Mouse (Mus musculus): ENCODE results near the gene Wdr47. TPM values are rescaled to one million over a fixed set of nuclear protein-coding genes. Genes with fewer than 3 reads are reported as not detected.
A peak's percentile ranks its signal among the peaks of the same experiment; 100 is the strongest.
"Not testable (repeated sequence)": the region's sequence is repeated elsewhere in the genome, so short reads cannot be mapped to it uniquely, and the experiment has no call there.

Wdr47 gene
- total and polyA plus RNA-seq, 2 experiments from 2014 or later, result 90.1 to 107 TPM

DNA sequence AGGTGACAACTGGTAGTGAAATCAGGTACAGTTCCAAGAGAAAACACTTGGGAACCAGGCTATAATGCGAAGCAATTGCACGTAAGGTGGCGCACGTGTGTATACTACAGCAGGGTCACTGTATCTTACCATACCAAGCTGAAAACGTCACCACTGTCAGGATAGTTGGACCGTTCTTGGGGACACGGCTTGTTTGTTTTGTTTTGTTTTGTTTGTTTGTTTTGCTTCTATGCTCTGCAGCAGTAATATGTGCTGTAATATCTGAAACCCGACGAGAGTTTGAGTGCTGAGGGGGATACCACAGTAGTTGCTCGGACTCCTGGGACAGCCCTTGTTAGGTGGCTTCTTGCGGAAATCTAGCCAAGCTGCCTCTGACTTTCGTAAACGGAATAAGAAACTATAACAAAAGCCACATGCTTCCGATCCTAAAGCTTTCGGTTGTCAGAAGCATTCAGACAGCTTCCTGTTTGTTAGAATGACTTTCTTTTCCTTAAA, 28.3 kb upstream of the Wdr47 start:
- Histone ChIP-seq H3K4me1 (ENCODE audit: insufficient read depth) (no peaks in the 10 kb centered on the region), H3K27ac (ENCODE audit: low read depth, low read length) (peak overlapping the region; percentile 77), H3K27me3 (ENCODE audit: insufficient read depth, low read length) (no peaks in the 10 kb centered on the region), H3K9me3 (ENCODE audit: low read length) (no peaks in the 10 kb centered on the region), H3K36me3 (ENCODE audit: insufficient read depth) (peaks cover 22% of the 10 kb centered on the region), H3K4me3 (ENCODE audit: low read depth, low read length) (peak overlapping the region; percentile 83), H3K4me2 (ENCODE audit: low read depth) (peak overlapping the region; percentile 77), H3K9ac (peak overlapping the region; percentile 33; the same call in 1 of the 2 replicates)
- ATAC-seq (peak; percentile 69), DNase-seq (no peak)
- 4% methylated on average over 15 of the region's 15 CpGs for WGBS
- peak; percentile 66 for TF ChIP-seq CTCF (IDR thresholded peaks at IDR 0.05; ENCODE audit: low read depth)

DNA sequence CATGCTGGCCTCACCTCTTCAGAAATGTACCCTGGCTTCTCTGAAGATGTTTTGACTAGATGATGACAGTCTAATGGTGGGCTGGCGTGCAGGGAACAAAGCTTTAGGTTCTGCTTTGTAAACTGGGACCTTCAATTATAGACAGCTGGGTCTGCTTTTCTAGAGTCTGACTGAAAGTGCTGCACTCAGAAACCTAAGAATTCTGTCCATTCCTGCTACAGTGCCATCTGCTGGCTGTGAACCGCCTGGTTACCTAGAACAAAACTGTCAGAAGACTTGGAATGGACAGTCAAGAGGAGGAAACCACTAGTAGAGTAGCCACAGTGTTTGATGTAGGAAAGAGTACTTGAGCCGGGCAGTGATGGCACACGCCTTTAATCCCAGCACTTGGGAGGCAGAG, 27.8 kb upstream of the Wdr47 start:
- Histone ChIP-seq H3K9me3 (ENCODE audit: low read length) (no peaks in the 10 kb centered on the region), H3K27me3 (ENCODE audit: insufficient read depth, low read length) (no peaks in the 10 kb centered on the region), H3K4me3 (ENCODE audit: low read depth, low read length) (peak overlapping the region; percentile 83), H3K27ac (ENCODE audit: low read depth, low read length) (peak overlapping the region; percentile 77), H3K36me3 (ENCODE audit: insufficient read depth) (peaks cover 19% of the 10 kb centered on the region), H3K9ac (peak overlapping the region; percentile 33; the same call in 1 of the 2 replicates), H3K4me2 (ENCODE audit: low read depth) (peak overlapping the region; percentile 77), H3K4me1 (ENCODE audit: insufficient read depth) (no peaks in the 10 kb centered on the region)
- TF ChIP-seq CTCF (IDR thresholded peaks at IDR 0.05; ENCODE audit: low read depth), result peak; percentile 82
- ATAC-seq (peak; percentile 32; the same call in 1 of the 2 replicates), DNase-seq (peak; percentile 87)
- WGBS, result 13% methylated on average over 4 of the region's 4 CpGs

DNA sequence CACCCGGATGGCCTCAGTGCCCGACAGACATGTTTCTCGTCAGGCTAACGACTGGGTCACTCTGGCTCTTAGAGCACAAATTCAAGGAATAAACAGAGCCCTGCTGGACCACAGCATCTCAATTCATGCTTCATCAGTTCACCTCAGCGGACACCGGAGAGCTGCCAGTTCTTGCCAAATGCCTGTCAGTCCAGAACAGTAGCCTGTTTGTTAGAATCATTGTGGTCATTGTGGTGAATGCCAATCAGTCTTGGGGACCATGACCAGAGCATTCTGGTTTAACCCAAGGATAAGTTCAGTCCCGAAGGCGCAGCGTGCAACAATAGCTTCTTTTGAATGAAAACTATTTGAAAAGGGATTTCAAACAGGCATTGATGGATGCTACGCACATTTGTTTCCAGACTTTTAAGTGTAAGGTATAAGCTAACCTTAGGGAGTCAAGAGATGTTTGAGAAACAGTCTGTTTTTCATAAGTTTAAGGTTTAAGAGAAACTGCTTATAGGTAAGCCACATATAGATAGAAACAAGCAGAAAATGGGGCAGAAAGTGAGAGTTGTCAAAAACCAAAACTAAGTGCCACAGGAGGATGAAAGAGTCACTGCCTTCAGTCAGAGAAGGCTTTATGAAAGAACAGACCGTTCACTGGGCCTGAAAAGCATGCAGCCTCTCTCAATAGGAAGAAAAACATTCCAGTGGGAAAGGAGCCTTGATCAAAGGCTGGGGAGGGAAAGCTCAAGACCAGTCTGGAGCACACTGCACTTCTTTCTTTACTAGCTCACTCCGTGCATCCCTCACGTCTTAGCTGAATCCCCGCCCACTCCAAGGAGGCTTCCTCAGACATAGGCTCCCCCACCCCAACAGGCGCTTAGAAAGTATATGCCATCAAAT, 22.8 kb upstream of the Wdr47 start:
- H3K27ac ChIP-seq (ENCODE audit: low read depth, low read length), result peak overlapping the region; percentile 41; the same call in 1 of the 2 replicates
- ATAC-seq (no peak; the same call in 1 of the 2 replicates), DNase-seq (peak; percentile 44)
- no peaks in the 10 kb centered on the region for H3K36me3 ChIP-seq (ENCODE audit: insufficient read depth)
- WGBS, result 8% methylated on average over 15 of the region's 15 CpGs
- peaks cover 8% of the 10 kb centered on the region; the same call in 1 of the 2 replicates for H3K4me1 ChIP-seq (ENCODE audit: insufficient read depth)
- no peaks in the 10 kb centered on the region for H3K27me3 ChIP-seq (ENCODE audit: insufficient read depth, low read length)
- no peaks in the 10 kb centered on the region for H3K9me3 ChIP-seq (ENCODE audit: low read length)
- no peak for TF ChIP-seq CTCF (IDR thresholded peaks at IDR 0.05; ENCODE audit: low read depth)
- no peak overlapping the region for H3K4me3 ChIP-seq (ENCODE audit: low read depth, low read length)
- no peak overlapping the region for H3K4me2 ChIP-seq (ENCODE audit: low read depth)
- H3K9ac ChIP-seq, result no peak overlapping the region

DNA sequence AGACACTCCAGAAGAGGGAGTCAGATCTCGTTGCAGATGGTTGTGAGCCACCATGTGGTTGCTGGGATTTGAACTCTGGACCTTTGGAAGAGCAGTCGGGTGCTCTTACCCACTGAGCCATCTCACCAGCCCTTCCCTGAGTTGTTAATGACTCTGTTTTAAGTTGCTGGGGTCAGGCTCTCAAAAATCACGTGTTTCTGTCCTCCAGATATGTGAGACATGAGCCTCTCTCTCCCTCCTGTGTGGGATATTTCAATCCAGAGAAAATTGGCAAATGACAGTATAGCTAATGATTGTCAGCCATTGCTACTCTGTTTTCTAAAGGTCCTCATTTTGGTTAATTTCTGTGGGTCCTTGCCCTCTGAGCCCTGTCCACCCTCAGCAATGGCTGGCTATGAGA, 21.4 kb upstream of the Wdr47 start:
- not testable (repeated sequence) for H3K4me2 ChIP-seq (ENCODE audit: low read depth); H3K4me3 ChIP-seq (ENCODE audit: low read depth, low read length); H3K36me3 ChIP-seq (ENCODE audit: insufficient read depth); ATAC-seq; H3K4me1 ChIP-seq (ENCODE audit: insufficient read depth); H3K9ac ChIP-seq; H3K9me3 ChIP-seq (ENCODE audit: low read length); H3K27me3 ChIP-seq (ENCODE audit: insufficient read depth, low read length); DNase-seq; H3K27ac ChIP-seq (ENCODE audit: low read depth, low read length)
- WGBS, result 67% methylated on average over 2 of the region's 3 CpGs

DNA sequence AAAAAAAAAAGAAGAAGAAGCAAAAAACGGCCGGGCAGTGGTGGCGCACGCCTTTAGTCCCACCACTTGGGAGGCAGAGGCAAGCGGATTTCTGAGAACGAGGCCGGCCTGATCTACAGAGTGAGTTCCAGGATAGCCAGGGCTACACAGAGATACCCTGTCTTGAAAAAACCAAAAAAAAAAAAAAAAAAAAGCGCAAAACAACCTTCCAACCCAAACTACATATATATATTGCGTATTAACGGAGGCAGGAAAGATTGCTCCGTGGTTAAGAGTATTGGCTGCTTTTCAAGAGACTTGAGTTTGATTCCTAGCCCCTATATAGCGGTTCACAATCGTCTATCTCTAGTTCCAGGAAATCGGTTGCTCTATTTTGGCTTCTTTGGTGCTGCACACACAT, 20.3 kb upstream of the Wdr47 start:
- Histone ChIP-seq H3K4me3 (ENCODE audit: low read depth, low read length) (no peak overlapping the region), H3K27ac (ENCODE audit: low read depth, low read length) (no peak overlapping the region), H3K9me3 (ENCODE audit: low read length) (no peaks in the 10 kb centered on the region), H3K36me3 (ENCODE audit: insufficient read depth) (no peaks in the 10 kb centered on the region), H3K4me2 (ENCODE audit: low read depth) (0 out of 2 replicates have a peak overlapping the region, but pooled peaks have one; percentile 78), H3K9ac (no peak overlapping the region), H3K4me1 (ENCODE audit: insufficient read depth) (peaks cover 8% of the 10 kb centered on the region; the same call in 1 of the 2 replicates), H3K27me3 (ENCODE audit: insufficient read depth, low read length) (no peaks in the 10 kb centered on the region)
- no peak for TF ChIP-seq CTCF (IDR thresholded peaks at IDR 0.05; ENCODE audit: low read depth)
- ATAC-seq (no peak), DNase-seq (no peak)
- 89% methylated on average over 14 of the region's 14 CpGs for WGBS

DNA sequence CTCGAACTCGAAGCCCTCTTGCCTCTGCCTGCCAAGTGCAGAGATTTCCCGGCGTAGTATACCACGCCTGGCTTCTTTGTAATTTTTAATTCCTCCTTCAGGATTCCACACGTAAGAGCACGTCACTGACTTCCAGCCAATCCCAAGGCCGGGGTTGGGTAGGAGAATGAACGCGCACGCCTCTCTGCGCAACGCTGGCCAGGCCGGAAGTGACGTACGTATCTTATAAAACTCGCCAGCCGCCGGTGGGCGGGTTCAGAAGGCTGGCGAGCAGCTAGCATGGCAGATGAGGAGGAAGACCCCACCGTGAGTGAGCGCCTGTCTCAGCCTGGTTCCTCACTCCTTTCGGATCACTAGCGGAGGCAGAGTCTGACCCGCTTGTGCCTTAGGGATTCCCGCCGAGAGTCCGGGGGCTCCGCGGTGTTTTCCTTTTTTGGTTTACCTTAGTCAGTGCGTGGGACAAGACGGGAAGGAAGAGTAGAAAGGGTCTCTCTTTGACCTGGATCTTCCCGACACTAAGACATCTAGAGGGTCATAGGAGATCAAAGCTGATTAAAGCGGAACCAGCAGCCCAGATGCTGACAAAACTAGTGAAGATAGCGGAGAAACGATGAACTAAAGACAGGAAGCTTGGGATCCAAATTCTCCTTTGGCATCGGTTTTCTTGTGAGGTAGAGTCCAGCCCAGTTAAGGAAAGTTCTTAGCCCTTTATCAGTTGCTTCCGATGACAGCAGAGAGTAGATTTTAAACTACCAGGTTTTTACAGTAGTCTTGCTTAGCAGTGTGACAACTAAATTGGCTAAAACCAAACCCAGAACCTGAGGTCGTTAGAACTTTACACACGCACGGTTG, 19.4 kb upstream of the Wdr47 start, which contains the start of gene Taf13:
Gene Taf13, plus strand, starts transcription at position 256 of the 852 bp plus-strand sequence.
- Histone ChIP-seq H3K4me2 (ENCODE audit: low read depth) (peak within 1 kb of the TSS; percentile 78), H3K4me1 (ENCODE audit: insufficient read depth) (peaks cover 8% of the 10 kb centered on the region; the same call in 1 of the 2 replicates), H3K27me3 (ENCODE audit: insufficient read depth, low read length) (no peaks in the 10 kb centered on the region), H3K9ac (peak within 1 kb of the TSS; percentile 80), H3K27ac (ENCODE audit: low read depth, low read length) (peak within 1 kb of the TSS; percentile 83), H3K9me3 (ENCODE audit: low read length) (no peaks in the 10 kb centered on the region), H3K36me3 (ENCODE audit: insufficient read depth) (no peaks in the 10 kb centered on the region), H3K4me3 (ENCODE audit: low read depth, low read length) (peak within 1 kb of the TSS; percentile 77)
- ATAC-seq (peak; percentile 99), DNase-seq (peak; percentile 99)
- 1% methylated on average over 42 of the region's 42 CpGs for WGBS
- TF ChIP-seq CTCF (IDR thresholded peaks at IDR 0.05; ENCODE audit: low read depth), result no peak
